ENCODE assay signal across 36 mouse cellular contexts in genomic region chr2:180303468-180303867, GRCm38 (mm10). TPM values are rescaled to one million over a fixed set of nuclear protein-coding genes. Genes with fewer than 3 reads are reported as not detected.
A peak's percentile ranks its signal among the peaks of the same experiment; 100 is the strongest.
DNase-seq lines count a peak whose midpoint lies in the region; ATAC-seq and TF ChIP-seq lines count a peak whose summit lies in the region.
"Had no signal": no experiment of that assay in that cellular context is flagged by ENCODE, and none has a peak within 500 bp of the region (broad histone marks: within the 10 kb centered on the region; RNA-seq: fewer than 3 reads in every experiment).

No protein-coding gene starts in this region.

- H3K36me3 ChIP-seq in intestine, postnatal 0 days (ENCODE audit: control insufficient read depth, insufficient read depth): no peaks in the 10 kb centered on the region
- no peaks in the 10 kb centered on the region for H3K36me3 ChIP-seq in intestine, embryonic 16.5 days (ENCODE audit: control insufficient read depth, insufficient read depth, low read length)
- H3K36me3 ChIP-seq: heart, embryonic 12.5 days; limb, embryonic 13.5 days had no signal

- 64% methylated on average over 12 of the region's 12 CpGs for WGBS in intestine, postnatal 0 days
- WGBS in intestine, embryonic 16.5 days: 73% methylated on average over 12 of the region's 12 CpGs

- no peaks in the 10 kb centered on the region for H3K27me3 ChIP-seq in intestine, postnatal 0 days (replicated peaks; ENCODE audit: control insufficient read depth, insufficient read depth, low read length)
- no peaks in the 10 kb centered on the region for H3K27me3 ChIP-seq in intestine, embryonic 16.5 days (replicated peaks; ENCODE audit: control insufficient read depth, insufficient read depth, low read length)
- H3K27me3 ChIP-seq: CH12.LX; forebrain, embryonic 13.5 days; heart, embryonic 12.5 days; limb, embryonic 13.5 days had no signal

- no peak for TF ChIP-seq CTCF in intestine, postnatal 0 days (IDR thresholded peaks at IDR 0.05; ENCODE audit: low read depth)

- no peak overlapping the region for H3K4me2 ChIP-seq in intestine, postnatal 0 days (replicated peaks; ENCODE audit: low read depth)
- H3K4me2 ChIP-seq in intestine, embryonic 16.5 days (ENCODE audit: low read depth, low read length): no peak overlapping the region
- H3K4me2 ChIP-seq: forebrain, embryonic 13.5 days; heart, embryonic 12.5 days; hindbrain, embryonic 14.5 days; limb, embryonic 13.5 days; liver, embryonic 11.5 days; midbrain, embryonic 11.5 days had no signal

- H3K4me3 ChIP-seq in intestine, postnatal 0 days (ENCODE audit: low read depth, low read length): no peak overlapping the region
- H3K4me3 ChIP-seq in intestine, embryonic 16.5 days (ENCODE audit: low read length): no peak overlapping the region
- H3K4me3 ChIP-seq: forebrain, embryonic 13.5 days; heart, embryonic 12.5 days; layer of hippocampus, adult 2 months; left cerebral cortex, adult 2 months; limb, embryonic 13.5 days had no signal

- H3K27ac ChIP-seq in intestine, postnatal 0 days (ENCODE audit: low read depth, low read length): 0 out of 2 replicates have a peak overlapping the region, but pooled peaks have one; percentile 8
- H3K27ac ChIP-seq in intestine, embryonic 16.5 days (ENCODE audit: low read length): no peak overlapping the region
- H3K27ac ChIP-seq: forebrain, embryonic 13.5 days; hindbrain, embryonic 14.5 days; layer of hippocampus, adult 2 months; left cerebral cortex, adult 2 months; limb, embryonic 13.5 days had no signal

- peak; percentile 76 for ATAC-seq in intestine, postnatal 0 days
- ATAC-seq in intestine, embryonic 16.5 days: no peak
- ATAC-seq: activated CD4-positive, CD25-positive, alpha-beta regulatory T cell, adult 4 months; forebrain, embryonic 13.5 days had no signal

- no peak overlapping the region for H3K9ac ChIP-seq in intestine, postnatal 0 days (ENCODE audit: low read depth, low read length)
- H3K9ac ChIP-seq in intestine, embryonic 16.5 days (ENCODE audit: low read depth, low read length): no peak overlapping the region
- H3K9ac ChIP-seq: forebrain, embryonic 13.5 days; heart, embryonic 12.5 days; hindbrain, embryonic 14.5 days; limb, embryonic 13.5 days had no signal

- H3K4me1 ChIP-seq in intestine, postnatal 0 days (replicated peaks; ENCODE audit: control insufficient read depth, insufficient read depth, low read length): no peaks in the 10 kb centered on the region
- H3K4me1 ChIP-seq in intestine, embryonic 16.5 days (ENCODE audit: control insufficient read depth, insufficient read depth, low read length): peaks cover 24% of the 10 kb centered on the region
- H3K4me1 ChIP-seq: forebrain, embryonic 13.5 days; limb, embryonic 13.5 days had no signal

- no peaks in the 10 kb centered on the region for H3K9me3 ChIP-seq in intestine, postnatal 0 days (ENCODE audit: control insufficient read depth)
- no peaks in the 10 kb centered on the region for H3K9me3 ChIP-seq in intestine, embryonic 16.5 days (ENCODE audit: control insufficient read depth, low read length)
- H3K9me3 ChIP-seq: forebrain, embryonic 13.5 days had no signal

- DNase-seq in gastrocnemius, adult 18-20 months (ENCODE audit: low spot score): peak; percentile 20
- DNase-seq in gastrocnemius, postnatal 4 days (ENCODE audit: low spot score in 2 of 2): no peak
- peak; percentile 35 for DNase-seq in urinary bladder, postnatal 14 days (ENCODE audit: low spot score)
- no peak for DNase-seq in urinary bladder, postnatal 4 days (ENCODE audit: low spot score in 2 of 2)
- peak; percentile 73 to 93 for DNase-seq in lung, postnatal 4 days
- DNase-seq in natural killer cell, adult 2 months (ENCODE audit: low spot score in 2 of 2): no peak
- DNase-seq: adrenal gland, adult 8-10 months; cerebellum, adult 2 months; cerebellum, postnatal 36 days; gastrocnemius, postnatal 36 days; heart, postnatal 10 days; kidney, adult 18-20 months; kidney, postnatal 14 days; retina, postnatal 1 day; right cerebral cortex, postnatal 14 days had no signal

RNA-seq across cellular contexts. Expression of gene Rbbp8nl, which starts 13.8 kb away (rescaled TPM):
- not detected for total RNA-seq in gastrocnemius, adult 18-20 months (2021)
- not detected for total RNA-seq in gastrocnemius, postnatal 4 days (2021)
- polyA plus RNA-seq in intestine, postnatal 0 days (2015; fragmentation: Nextera tagmentation; extraction: Ambion mirVana): 0.18 and 0.25 TPM in 2 replicates
- 2.5 TPM in 2 replicates for polyA plus RNA-seq in intestine, embryonic 16.5 days (2015; fragmentation: Nextera tagmentation; extraction: Ambion mirVana)
- total RNA-seq: adrenal gland, adult 8-10 months; adrenal gland, postnatal 4 days; CH12.LX; gastrocnemius, postnatal 36 days; heart, postnatal 10 days; hematopoietic stem cell, adult 5-6 weeks; layer of hippocampus, adult 2 months; layer of hippocampus, postnatal 14 days; left cerebral cortex, adult 2 months; left cerebral cortex, postnatal 25 days; megakaryocyte, adult 5-6 weeks had no signal
- polyA plus RNA-seq: activated CD4-positive, CD25-positive, alpha-beta regulatory T cell, adult 4 months; C2C12; cerebellum, adult 2 months; forebrain, embryonic 13.5 days; heart, embryonic 12.5 days; hindbrain, embryonic 14.5 days; liver, embryonic 16.5 days; midbrain, embryonic 11.5 days; neural tube, embryonic 14.5 days; testis, adult 2 months had no signal

RNA-seq across cellular contexts. Expression of gene Cables2, which starts 30.2 kb away (rescaled TPM):
- total RNA-seq in gastrocnemius, adult 18-20 months (2021): 1 to 10 TPM; 8.2 to 9.1 TPM
- total RNA-seq in gastrocnemius, postnatal 4 days (2021): 10 to 100 TPM; 13.4 to 14.6 TPM
- 8.2 and 8.4 TPM in 2 replicates for polyA plus RNA-seq in intestine, postnatal 0 days (2015; fragmentation: Nextera tagmentation; extraction: Ambion mirVana)
- 2.8 and 4.8 TPM in 2 replicates for polyA plus RNA-seq in intestine, embryonic 16.5 days (2015; fragmentation: Nextera tagmentation; extraction: Ambion mirVana)

RNA-seq across cellular contexts. Expression of gene Gata5, which starts 31.0 kb away (rescaled TPM):
- total RNA-seq in gastrocnemius, adult 18-20 months (2021): not detected
- total RNA-seq in gastrocnemius, postnatal 4 days (2021): under 1 TPM in 1 of 2 experiments, not detected in 1; 0.08 TPM
- 20.9 and 23.9 TPM in 2 replicates for polyA plus RNA-seq in intestine, postnatal 0 days (2015; fragmentation: Nextera tagmentation; extraction: Ambion mirVana)
- 10.3 and 11.6 TPM in 2 replicates for polyA plus RNA-seq in intestine, embryonic 16.5 days (2015; fragmentation: Nextera tagmentation; extraction: Ambion mirVana)
- total RNA-seq: CH12.LX; gastrocnemius, postnatal 36 days; hematopoietic stem cell, adult 5-6 weeks; layer of hippocampus, adult 2 months; layer of hippocampus, postnatal 14 days; left cerebral cortex, adult 2 months; left cerebral cortex, postnatal 25 days; megakaryocyte, adult 5-6 weeks had no signal
- polyA plus RNA-seq: activated CD4-positive, CD25-positive, alpha-beta regulatory T cell, adult 4 months; C2C12; cerebellum, adult 2 months; forebrain, embryonic 13.5 days; midbrain, embryonic 11.5 days; neural tube, embryonic 14.5 days had no signal

RNA-seq across cellular contexts. Expression of gene Rps21, which starts 46.3 kb away (rescaled TPM):
- 100 to 1,000 TPM; 355 to 460 TPM for total RNA-seq in gastrocnemius, adult 18-20 months (2021)
- 100 to 1,000 TPM; 786 to 791 TPM for total RNA-seq in gastrocnemius, postnatal 4 days (2021)
- polyA plus RNA-seq in intestine, postnatal 0 days (2015; fragmentation: Nextera tagmentation; extraction: Ambion mirVana): 442 and 454 TPM in 2 replicates
- 471 and 487 TPM in 2 replicates for polyA plus RNA-seq in intestine, embryonic 16.5 days (2015; fragmentation: Nextera tagmentation; extraction: Ambion mirVana)

Comparison
In these comparisons a context has a peak if more than half of its experiments do, and no peak if none do; other contexts are left out.
1. DNase-seq: peak in gastrocnemius, adult 18-20 months (single experiment), urinary bladder, postnatal 14 days (single experiment) and lung, postnatal 4 days (2 of 2); none in gastrocnemius, postnatal 4 days (0 of 2), urinary bladder, postnatal 4 days (0 of 2) and natural killer cell, adult 2 months (0 of 2).